In genomic region chr7:30924581-30924980, GRCm38 (mm10) we compare ENCODE assay signal across 37 mouse cellular contexts. TPM values are rescaled to one million over a fixed set of nuclear protein-coding genes. Genes with fewer than 3 reads are reported as not detected.
"Had no signal": no experiment of that assay in that cellular context is flagged by ENCODE, and none has a peak within 500 bp of the region (broad histone marks: within the 10 kb centered on the region; RNA-seq: fewer than 3 reads in every experiment).

TSS of gene Hamp2 (minus strand) at chr7:30924681.

RNA-seq across cellular contexts. Expression of gene Hamp2, which starts in this region (rescaled TPM):
- total RNA-seq: left cerebral cortex, adult 2 months; left cerebral cortex, adult 8-10 months; left cerebral cortex, postnatal 10 days; left cerebral cortex, postnatal 14 days; left cerebral cortex, postnatal 25 days; left cerebral cortex, postnatal 36 days; left cerebral cortex, postnatal 4 days; megakaryocyte progenitor cell, adult 5-6 weeks; megakaryocyte, adult 5-6 weeks; megakaryocyte-erythroid progenitor cell, adult 5-6 weeks; midbrain, postnatal 0 days; monocyte, adult 5-6 weeks had no signal
- polyA plus RNA-seq: limb, embryonic 10.5 days; limb, embryonic 11.5 days; limb, embryonic 12.5 days; limb, embryonic 13.5 days; limb, embryonic 15.5 days; liver, embryonic 11.5 days; liver, embryonic 12.5 days; liver, embryonic 13.5 days; liver, embryonic 14.5 days; liver, embryonic 15.5 days; liver, embryonic 16.5 days; lung, embryonic 14.5 days; lung, embryonic 15.5 days; lung, embryonic 16.5 days; lung, postnatal 0 days; macrophage; midbrain, embryonic 10.5 days; midbrain, embryonic 11.5 days; midbrain, embryonic 12.5 days; midbrain, embryonic 13.5 days; midbrain, embryonic 14.5 days; midbrain, embryonic 15.5 days; midbrain, embryonic 16.5 days; midbrain, postnatal 0 days; myocyte; neural tube, embryonic 11.5 days had no signal
